Mouse (Mus musculus) lung, embryonic 15.5 days (tissue): ENCODE data around the gene Tbc1d9. TPM values are rescaled to one million over a fixed set of nuclear protein-coding genes. Genes with fewer than 3 reads are reported as not detected.

Experiments
- ATAC-seq: fragments of 200-750 bp; cut with Nextera tagmentation; 2 replicates; pipeline ENCODE4 v1.8.0; 2017; ENCODE audit warnings: moderate number of reproducible peaks, borderline replicate concordance; ENCODE audit not compliant: low FRiP score, low TSS enrichment; ENCODE audit errors: extremely low read depth
- H3K27ac ChIP-seq: fragments of 300-500 bp; sonication (generic); 2 replicates; pipeline ENCODE4 v1.5.1; 2015; ENCODE audit warnings: moderate library complexity, mild to moderate bottlenecking, inconsistent platforms
- H3K27me3 ChIP-seq: fragments of 300-500 bp; sonication (generic); 2 replicates; pipeline ENCODE4 v1.6.1; 2015; ENCODE audit warnings: inconsistent platforms
- H3K36me3 ChIP-seq: fragments of 300-500 bp; sonication (generic); 2 replicates; pipeline ENCODE4 v1.6.1; 2015; ENCODE audit warnings: inconsistent platforms
- H3K4me1 ChIP-seq: fragments of 300-500 bp; sonication (generic); 2 replicates; pipeline ENCODE4 v1.6.1; 2015; ENCODE audit warnings: inconsistent platforms
- H3K4me2 ChIP-seq: fragments of 300-500 bp; sonication (generic); 2 replicates; pipeline ENCODE4 v1.6.1; 2015; ENCODE audit warnings: inconsistent platforms, mild to moderate bottlenecking, moderate library complexity
- H3K4me3 ChIP-seq: fragments of 300-500 bp; sonication (generic); 2 replicates; pipeline ENCODE4 v1.5.1; 2015; ENCODE audit warnings: mild to moderate bottlenecking, inconsistent platforms
- H3K9ac ChIP-seq: fragments of 300-500 bp; sonication (generic); 2 replicates; pipeline ENCODE4 v1.6.1; 2015; ENCODE audit warnings: inconsistent platforms
- H3K9me3 ChIP-seq: fragments of 300-500 bp; sonication (generic); 2 replicates; pipeline ENCODE4 v1.6.1; 2016; ENCODE audit warnings: inconsistent platforms
- WGBS: fragments of 180-500 bp; shearing (Covaris S2); methylation state at CpG from one replicate; pipeline ENCODE4 v1.1.7; 2015; 5-methylcytosine and 5-hydroxymethylcytosine counted together
- polyA plus RNA-seq: library from polyadenylated mRNA; unstranded; fragments of >200 nt; fragmentation: Nextera tagmentation; extraction: Ambion mirVana; gene quantifications from 2 replicates; pipeline ENCODE4 v1.2.1, GENCODE M21; 2015

The Tbc1d9 gene
- polyA plus RNA-seq, 1 experiment from 2014 or later = 2.0 TPM

GRCm38 (mm10) chr8:83210676-83211075 lies 45.5 kb downstream of the Tbc1d9 start:
- no peaks in the 10 kb centered on the region for H3K4me1 ChIP-seq
- WGBS = 80% methylated on average over 7 of the region's 7 CpGs
- no peak overlapping the region for H3K9ac ChIP-seq
- ATAC-seq = no peak
- H3K36me3 ChIP-seq = no peaks in the 10 kb centered on the region
- H3K27me3 ChIP-seq = no peaks in the 10 kb centered on the region
- H3K4me3 ChIP-seq = no peak overlapping the region
- H3K4me2 ChIP-seq = no peak overlapping the region
- no peaks in the 10 kb centered on the region for H3K9me3 ChIP-seq
- no peak overlapping the region for H3K27ac ChIP-seq

- Histone ChIP-seq H3K4me1 (no peaks in the 10 kb centered on the region), H3K9me3 (no peaks in the 10 kb centered on the region), H3K9ac (no peak overlapping the region), H3K36me3 (no peaks in the 10 kb centered on the region), H3K27ac (no peak overlapping the region), H3K4me3 (no peak overlapping the region), H3K27me3 (no peaks in the 10 kb centered on the region), H3K4me2 (no peak overlapping the region)
- 20% methylated on average over 5 of the region's 5 CpGs for WGBS
- ATAC-seq = no peak
Measured at GRCm38 (mm10) chr8:83215065-83215464, 49.9 kb downstream of the Tbc1d9 start.

GRCm38 (mm10) chr8:83216520-83216919 lies 51.4 kb downstream of the Tbc1d9 start:
- ATAC-seq = no peak
- no peak overlapping the region for H3K4me3 ChIP-seq
- no peaks in the 10 kb centered on the region for H3K27me3 ChIP-seq
- no peaks in the 10 kb centered on the region for H3K36me3 ChIP-seq
- H3K9me3 ChIP-seq = no peaks in the 10 kb centered on the region
- no peak overlapping the region for H3K9ac ChIP-seq
- WGBS = 76% methylated on average over 6 of the region's 6 CpGs
- H3K27ac ChIP-seq = no peak overlapping the region
- H3K4me1 ChIP-seq = no peaks in the 10 kb centered on the region
- H3K4me2 ChIP-seq = no peak overlapping the region

- no peak for ATAC-seq
- 88% methylated on average over 9 of the region's 9 CpGs for WGBS
- no peak overlapping the region for H3K4me3 ChIP-seq
- no peak overlapping the region for H3K9ac ChIP-seq
- no peaks in the 10 kb centered on the region for H3K9me3 ChIP-seq
- no peaks in the 10 kb centered on the region for H3K36me3 ChIP-seq
- H3K27ac ChIP-seq = no peak overlapping the region
- no peaks in the 10 kb centered on the region for H3K4me1 ChIP-seq
- H3K4me2 ChIP-seq = no peak overlapping the region
- no peaks in the 10 kb centered on the region for H3K27me3 ChIP-seq
Measured at GRCm38 (mm10) chr8:83217196-83217595, 52.0 kb downstream of the Tbc1d9 start.

DNA sequence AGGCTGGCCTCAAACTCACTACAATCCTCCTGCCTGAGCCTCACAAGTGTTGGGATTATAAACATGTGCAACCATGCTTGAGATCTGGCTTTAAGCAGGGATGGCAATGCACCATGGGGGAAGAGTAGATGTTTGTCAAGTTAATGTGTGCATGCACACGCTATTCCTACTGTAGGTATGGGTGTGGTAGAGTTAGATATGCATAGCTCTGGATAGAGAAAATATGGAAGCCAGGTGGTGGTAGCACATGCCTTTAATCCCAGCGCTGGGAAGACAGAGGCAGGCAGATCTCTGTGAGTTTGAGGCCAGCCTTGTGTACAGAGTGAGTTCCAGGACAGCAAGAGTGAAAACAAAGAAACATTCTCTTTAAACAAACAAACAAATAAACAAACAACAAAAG lies 52.7 kb downstream of the Tbc1d9 start:
- no peak overlapping the region for H3K9ac ChIP-seq
- no peaks in the 10 kb centered on the region for H3K27me3 ChIP-seq
- H3K27ac ChIP-seq = no peak overlapping the region
- 91% methylated on average over 2 of the region's 2 CpGs for WGBS
- no peak for ATAC-seq
- no peak overlapping the region for H3K4me2 ChIP-seq
- no peak overlapping the region for H3K4me3 ChIP-seq
- no peaks in the 10 kb centered on the region for H3K4me1 ChIP-seq
- H3K36me3 ChIP-seq = no peaks in the 10 kb centered on the region
- no peaks in the 10 kb centered on the region for H3K9me3 ChIP-seq

DNA sequence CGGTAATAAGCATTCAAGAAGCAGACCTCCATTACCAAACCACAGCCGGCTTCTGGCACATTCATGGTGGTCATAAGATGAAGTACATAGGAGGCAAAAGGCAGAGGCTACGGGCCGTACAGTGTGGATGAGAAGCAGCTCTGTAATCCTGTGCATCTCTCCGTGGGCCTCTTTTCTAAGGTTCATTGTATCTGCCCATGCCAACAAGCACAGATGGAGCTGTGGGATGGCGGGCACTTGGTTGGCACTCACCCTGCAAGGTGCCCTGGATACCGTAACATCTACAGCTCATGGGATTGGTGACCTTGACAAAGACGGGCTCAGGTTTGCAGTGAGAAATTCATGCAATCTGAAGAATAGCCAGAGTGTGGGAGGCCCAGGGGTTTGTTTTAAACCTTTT lies 54.2 kb downstream of the Tbc1d9 start:
- Histone ChIP-seq H3K36me3 (no peaks in the 10 kb centered on the region), H3K4me2 (no peak overlapping the region), H3K4me1 (no peaks in the 10 kb centered on the region), H3K27me3 (no peaks in the 10 kb centered on the region), H3K9me3 (no peaks in the 10 kb centered on the region), H3K27ac (no peak overlapping the region), H3K4me3 (no peak overlapping the region), H3K9ac (no peak overlapping the region)
- 88% methylated on average over 8 of the region's 8 CpGs for WGBS
- ATAC-seq = no peak

DNA sequence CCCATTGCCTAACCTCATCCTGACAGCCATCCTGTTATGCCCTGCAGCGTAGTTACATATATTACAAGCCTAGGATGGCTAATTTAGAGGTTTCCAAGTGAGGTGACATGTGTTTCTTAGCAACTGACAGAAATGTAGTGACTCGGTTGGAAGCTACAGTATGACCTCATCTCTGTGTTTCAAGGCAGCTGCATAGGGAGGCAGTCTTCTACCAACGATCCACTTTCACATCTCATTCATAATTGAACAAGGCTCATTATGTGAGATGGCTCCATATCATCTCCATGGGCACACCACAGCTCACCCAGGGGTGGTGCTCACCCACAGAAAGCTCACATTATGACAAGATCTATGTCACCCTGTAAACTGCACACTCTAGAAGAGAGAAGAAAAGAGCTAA lies 55.6 kb downstream of the Tbc1d9 start:
- 77% methylated on average over 3 of the region's 3 CpGs for WGBS
- H3K4me1 ChIP-seq = no peaks in the 10 kb centered on the region
- ATAC-seq = no peak

DNA sequence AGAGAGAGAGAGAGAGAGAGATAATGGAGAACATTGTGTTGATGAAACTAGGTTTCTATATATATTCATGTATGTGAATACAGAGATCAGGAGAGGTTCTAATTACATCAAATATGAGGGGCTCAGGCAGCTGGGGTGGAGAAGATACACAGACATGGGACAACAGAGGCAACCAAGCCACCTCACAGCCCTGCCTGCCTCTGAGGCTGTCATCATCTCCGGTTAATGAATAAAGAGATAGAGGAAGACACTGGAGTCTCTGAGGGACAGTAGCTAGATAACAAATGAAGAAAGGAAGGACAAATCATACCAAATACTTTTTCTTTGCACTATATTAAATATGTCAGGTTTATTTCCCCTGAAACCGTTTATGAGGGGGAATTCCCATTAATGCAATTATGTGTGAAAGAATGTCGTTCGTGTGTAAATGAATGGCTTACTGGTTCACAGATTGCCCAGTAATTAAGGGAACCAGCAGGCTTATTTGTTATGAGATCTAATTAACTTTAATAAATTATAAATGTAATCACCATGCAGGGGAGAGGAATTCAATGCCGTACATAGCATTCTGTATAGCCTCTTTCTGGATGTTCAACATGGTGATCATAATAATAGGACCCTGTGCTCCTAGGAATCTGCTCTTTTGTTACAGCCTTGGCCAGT lies 59.7 kb downstream of the Tbc1d9 start:
- Histone ChIP-seq H3K27me3 (no peaks in the 10 kb centered on the region), H3K36me3 (no peaks in the 10 kb centered on the region), H3K9ac (no peak overlapping the region), H3K27ac (no peak overlapping the region), H3K4me2 (no peak overlapping the region), H3K4me1 (no peaks in the 10 kb centered on the region), H3K4me3 (no peak overlapping the region), H3K9me3 (no peaks in the 10 kb centered on the region)
- ATAC-seq = no peak
- WGBS = 82% methylated on average over 5 of the region's 5 CpGs

More for the DNA sequence above, 55.6 kb downstream of the Tbc1d9 start:
- H3K36me3 ChIP-seq = no peaks in the 10 kb centered on the region
- no peaks in the 10 kb centered on the region for H3K9me3 ChIP-seq
- H3K27me3 ChIP-seq = no peaks in the 10 kb centered on the region
- no peak overlapping the region for H3K4me2 ChIP-seq
- no peak overlapping the region for H3K4me3 ChIP-seq
- H3K9ac ChIP-seq = no peak overlapping the region
- H3K27ac ChIP-seq = no peak overlapping the region

DNA sequence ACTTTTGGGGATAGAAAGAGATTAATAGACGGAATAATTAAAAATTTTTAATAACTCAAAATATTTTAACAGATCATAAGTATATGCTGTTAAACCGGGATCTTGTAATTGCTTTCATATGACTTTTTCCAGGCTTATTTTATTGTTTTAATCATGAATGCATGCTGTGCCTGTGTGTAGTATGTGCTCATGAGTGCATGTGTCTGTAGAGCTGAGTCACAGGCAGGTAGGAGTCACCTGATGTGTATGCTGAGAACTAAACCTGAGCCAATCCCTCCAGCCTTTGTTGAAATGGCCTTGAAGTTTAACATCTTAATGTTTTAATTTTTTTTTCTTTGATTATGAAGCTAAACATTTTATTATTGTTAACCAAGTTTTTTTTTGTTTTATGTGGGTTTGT lies 60.4 kb downstream of the Tbc1d9 start:
- Histone ChIP-seq H3K4me2 (no peak overlapping the region), H3K36me3 (no peaks in the 10 kb centered on the region), H3K27me3 (no peaks in the 10 kb centered on the region), H3K9ac (no peak overlapping the region), H3K4me1 (no peaks in the 10 kb centered on the region), H3K9me3 (no peaks in the 10 kb centered on the region), H3K27ac (no peak overlapping the region), H3K4me3 (no peak overlapping the region)
- no peak for ATAC-seq
- WGBS = 79% methylated on average over 2 of the region's 2 CpGs

- Histone ChIP-seq H3K27ac (no peak overlapping the region), H3K27me3 (no peaks in the 10 kb centered on the region), H3K9ac (no peak overlapping the region), H3K9me3 (no peaks in the 10 kb centered on the region), H3K4me1 (no peaks in the 10 kb centered on the region), H3K36me3 (no peaks in the 10 kb centered on the region), H3K4me3 (no peak overlapping the region), H3K4me2 (no peak overlapping the region)
- WGBS = 82% methylated on average over 5 of the region's 5 CpGs
- no peak for ATAC-seq
Measured at GRCm38 (mm10) chr8:83227336-83227735, 62.2 kb downstream of the Tbc1d9 start.

GRCm38 (mm10) chr8:83233099-83233498 lies 67.9 kb downstream of the Tbc1d9 start:
- no peak overlapping the region for H3K4me3 ChIP-seq
- H3K27me3 ChIP-seq = no peaks in the 10 kb centered on the region
- no peak for ATAC-seq
- WGBS = 60% methylated on average over 4 of the region's 4 CpGs
- no peaks in the 10 kb centered on the region for H3K9me3 ChIP-seq
- H3K4me2 ChIP-seq = no peak overlapping the region
- no peaks in the 10 kb centered on the region for H3K4me1 ChIP-seq
- no peak overlapping the region for H3K9ac ChIP-seq
- H3K27ac ChIP-seq = no peak overlapping the region
- H3K36me3 ChIP-seq = no peaks in the 10 kb centered on the region

DNA sequence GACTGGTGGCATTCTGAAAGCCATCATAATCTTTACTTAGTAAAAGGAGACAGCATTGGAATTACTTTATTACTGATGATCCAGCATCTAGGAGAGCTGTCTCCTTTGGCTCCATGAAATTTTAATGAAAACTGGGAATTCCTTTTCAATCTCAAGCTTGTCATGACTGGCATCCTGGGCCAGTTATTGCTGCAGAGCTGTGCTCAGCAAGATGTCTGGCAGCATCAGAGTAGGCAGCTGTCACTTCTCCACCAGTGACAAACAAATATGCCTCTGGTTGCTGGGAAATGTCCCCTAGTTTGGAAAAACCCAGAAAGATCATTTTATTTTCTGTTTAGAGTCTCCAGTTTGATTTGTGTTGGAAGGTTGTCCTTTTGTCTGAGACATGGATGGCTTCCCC lies 74.2 kb downstream of the Tbc1d9 start:
- no peak overlapping the region for H3K4me3 ChIP-seq
- no peaks in the 10 kb centered on the region for H3K4me1 ChIP-seq
- H3K9me3 ChIP-seq = no peaks in the 10 kb centered on the region
- ATAC-seq = no peak
- H3K36me3 ChIP-seq = no peaks in the 10 kb centered on the region
- no peak overlapping the region for H3K9ac ChIP-seq
- H3K27ac ChIP-seq = no peak overlapping the region
- H3K27me3 ChIP-seq = no peaks in the 10 kb centered on the region
- no peak overlapping the region for H3K4me2 ChIP-seq

- no peaks in the 10 kb centered on the region for H3K27me3 ChIP-seq
- no peak for ATAC-seq
- H3K4me3 ChIP-seq = no peak overlapping the region
- no peaks in the 10 kb centered on the region for H3K36me3 ChIP-seq
- H3K4me2 ChIP-seq = no peak overlapping the region
- WGBS = 81% methylated on average over 7 of the region's 7 CpGs
- no peaks in the 10 kb centered on the region for H3K9me3 ChIP-seq
- H3K27ac ChIP-seq = no peak overlapping the region
- no peak overlapping the region for H3K9ac ChIP-seq
- no peaks in the 10 kb centered on the region for H3K4me1 ChIP-seq
Measured at GRCm38 (mm10) chr8:83244151-83244550, 79.0 kb downstream of the Tbc1d9 start.
